Mouse (Mus musculus): ENCODE results near the gene Herc3. TPM values are rescaled to one million over a fixed set of nuclear protein-coding genes. Genes with fewer than 3 reads are reported as not detected.

The Herc3 gene
- polyA plus RNA-seq, 1 experiment = 113 TPM

DNA sequence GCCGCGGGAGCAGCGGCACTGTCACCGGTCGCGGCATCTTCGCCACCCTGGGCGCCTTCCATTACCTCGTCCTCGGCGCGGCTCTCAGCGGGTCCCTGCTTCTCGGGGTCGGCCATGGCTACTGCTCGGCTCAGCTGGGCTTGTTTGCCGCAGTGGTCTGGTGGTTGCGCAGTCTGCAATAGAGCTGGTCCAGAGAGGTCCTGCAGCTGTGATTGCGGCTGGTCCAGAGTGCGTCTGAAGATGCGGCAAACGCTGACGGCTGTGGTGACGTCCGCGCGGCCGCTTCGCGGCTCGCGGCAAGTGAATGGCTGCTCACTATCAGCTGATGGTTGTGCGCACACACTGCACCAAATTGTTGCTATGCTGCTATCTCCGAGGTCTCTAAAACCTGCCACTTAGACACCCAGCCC is 75.6 kb downstream of the Herc3 start, which contains the start of gene Nap1l5:
Gene Nap1l5 (minus strand): TSS at position 225 of the 410 bp plus-strand sequence.
- WGBS = 58% methylated on average over 34 of the region's 34 CpGs

DNA sequence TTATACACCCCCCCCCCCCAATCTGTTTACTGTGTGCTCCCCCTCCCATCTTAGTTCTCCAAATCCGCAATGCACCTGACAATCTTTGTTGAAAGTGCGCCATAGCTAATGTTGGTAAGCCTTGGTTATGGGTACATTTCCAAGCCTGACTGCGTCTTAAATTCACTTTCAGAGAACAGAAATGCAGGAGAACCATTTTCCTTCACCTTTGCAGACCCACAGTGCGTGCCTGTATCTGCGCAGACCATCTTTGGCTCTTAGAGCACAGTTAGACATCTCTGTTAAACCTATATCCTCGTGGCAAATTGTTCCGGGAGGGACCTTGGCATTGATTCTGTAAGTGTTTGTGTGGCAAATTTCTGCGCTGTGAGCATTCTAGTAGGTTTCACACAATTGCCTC is 76.1 kb downstream of the Herc3 start:
- peak overlapping the region; percentile 85 for H3K27ac ChIP-seq (ENCODE audit: insufficient read depth, low read length)
- peak in 1 of 2 experiments; percentile 61 for DNase-seq
- WGBS = 56% methylated on average over 8 of the region's 8 CpGs
- H3K4me1 ChIP-seq (ENCODE audit: control insufficient read depth, insufficient read depth, low read length) = no peaks in the 10 kb centered on the region; the same call in 1 of the 2 replicates
- H3K4me3 ChIP-seq (replicated peaks; ENCODE audit: insufficient read depth, low read depth, low read length) = peak overlapping the region; percentile 97
- TF ChIP-seq CTCF (IDR thresholded peaks at IDR 0.05; ENCODE audit: borderline replicate concordance, insufficient read depth, low read depth, low read length) = no peak
- no peak for TF ChIP-seq POLR2A (IDR thresholded peaks at IDR 0.05; ENCODE audit: borderline replicate concordance, insufficient read depth, low read length)
- H3K27me3 ChIP-seq (ENCODE audit: control insufficient read depth, insufficient read depth, low read length) = no peaks in the 10 kb centered on the region

More for the DNA sequence above, 75.6 kb downstream of the Herc3 start, which contains the start of gene Nap1l5:
- TF ChIP-seq POLR2A (IDR thresholded peaks at IDR 0.05; ENCODE audit: borderline replicate concordance, insufficient read depth, low read length) (peak; percentile 94), CTCF (IDR thresholded peaks at IDR 0.05; ENCODE audit: borderline replicate concordance, insufficient read depth, low read depth, low read length) (no peak)
- DNase-seq = peak; percentile 86 to 92
- peak within 1 kb of the TSS; percentile 85 for H3K27ac ChIP-seq (ENCODE audit: insufficient read depth, low read length)
- no peaks in the 10 kb centered on the region; the same call in 1 of the 2 replicates for H3K4me1 ChIP-seq (ENCODE audit: control insufficient read depth, insufficient read depth, low read length)
- H3K27me3 ChIP-seq (ENCODE audit: control insufficient read depth, insufficient read depth, low read length) = no peaks in the 10 kb centered on the region
- H3K4me3 ChIP-seq (replicated peaks; ENCODE audit: insufficient read depth, low read depth, low read length) = peak within 1 kb of the TSS; percentile 97

DNA sequence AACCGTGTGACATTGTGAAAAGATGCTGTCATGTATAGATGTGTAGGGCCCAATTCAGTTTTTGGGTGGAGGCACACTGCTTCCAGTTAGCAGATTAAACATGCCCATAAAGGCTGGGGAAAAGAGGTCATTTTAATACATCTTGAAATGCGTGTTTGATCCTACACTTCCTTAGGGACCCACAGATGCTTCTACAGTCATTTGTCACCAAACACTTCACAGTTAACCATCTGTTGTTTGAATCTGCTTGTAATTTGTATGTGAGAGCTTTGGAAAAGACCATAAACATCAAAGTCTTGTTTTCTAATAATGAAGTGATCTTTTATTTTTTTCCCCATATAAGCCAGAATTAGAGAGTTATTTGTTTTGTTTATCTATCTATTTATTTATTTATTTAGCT is 76.5 kb downstream of the Herc3 start:
- Histone ChIP-seq H3K4me3 (replicated peaks; ENCODE audit: insufficient read depth, low read depth, low read length) (peak overlapping the region; percentile 97), H3K27ac (ENCODE audit: insufficient read depth, low read length) (peak overlapping the region; percentile 85; the same call in 1 of the 2 replicates), H3K4me1 (ENCODE audit: control insufficient read depth, insufficient read depth, low read length) (no peaks in the 10 kb centered on the region; the same call in 1 of the 2 replicates), H3K27me3 (ENCODE audit: control insufficient read depth, insufficient read depth, low read length) (no peaks in the 10 kb centered on the region)
- 41% methylated on average over 2 of the region's 2 CpGs for WGBS
- no peak for DNase-seq
- TF ChIP-seq CTCF (IDR thresholded peaks at IDR 0.05; ENCODE audit: borderline replicate concordance, insufficient read depth, low read depth, low read length) (no peak), POLR2A (IDR thresholded peaks at IDR 0.05; ENCODE audit: borderline replicate concordance, insufficient read depth, low read length) (no peak)

DNA sequence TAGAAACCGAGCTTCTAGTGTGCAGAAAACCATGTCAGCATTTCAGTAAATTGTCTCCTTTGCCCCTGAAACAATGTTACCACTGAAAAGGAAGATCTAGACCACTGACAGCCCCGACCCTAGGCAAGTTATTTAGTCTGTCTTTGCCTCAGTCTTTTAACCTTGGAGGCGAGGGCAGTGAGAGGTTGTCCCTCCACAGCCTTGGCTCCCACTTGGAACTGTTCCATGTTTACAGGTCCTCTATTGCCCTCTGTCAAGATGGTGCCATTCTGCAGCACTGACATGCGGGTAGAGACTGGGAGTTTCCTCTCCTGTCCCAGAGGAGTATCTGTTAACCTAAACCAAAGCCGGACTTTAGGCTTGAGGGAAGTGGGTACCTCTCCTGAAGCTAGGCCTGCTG is 81.6 kb downstream of the Herc3 start:
- WGBS = 77% methylated on average over 5 of the region's 5 CpGs
- H3K4me3 ChIP-seq (replicated peaks; ENCODE audit: insufficient read depth, low read depth, low read length) = no peak overlapping the region
- TF ChIP-seq POLR2A (IDR thresholded peaks at IDR 0.05; ENCODE audit: borderline replicate concordance, insufficient read depth, low read length) (no peak), CTCF (IDR thresholded peaks at IDR 0.05; ENCODE audit: borderline replicate concordance, insufficient read depth, low read depth, low read length) (no peak)
- no peak for DNase-seq
- H3K27me3 ChIP-seq (ENCODE audit: control insufficient read depth, insufficient read depth, low read length) = no peaks in the 10 kb centered on the region
- H3K27ac ChIP-seq (ENCODE audit: insufficient read depth, low read length) = no peak overlapping the region
- no peaks in the 10 kb centered on the region; the same call in 1 of the 2 replicates for H3K4me1 ChIP-seq (ENCODE audit: control insufficient read depth, insufficient read depth, low read length)

DNA sequence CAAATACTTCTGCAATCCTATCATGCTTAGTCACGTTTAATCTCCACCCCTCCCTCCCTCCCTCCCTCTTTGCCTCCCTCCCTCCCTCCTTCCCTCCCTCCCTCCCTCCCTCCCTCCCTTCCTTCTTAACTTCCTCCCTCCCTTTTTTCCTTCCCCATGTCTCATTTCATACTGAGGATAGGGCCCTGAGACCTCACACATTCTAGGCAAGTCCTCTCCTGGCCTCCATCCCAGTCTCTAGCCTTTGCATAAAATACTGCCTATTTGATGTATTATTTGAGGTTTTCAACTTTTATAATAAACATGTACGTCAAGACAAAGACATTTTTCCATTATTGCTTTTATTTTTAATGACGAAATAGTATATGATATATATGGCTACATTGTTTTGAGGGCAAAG is 82.3 kb downstream of the Herc3 start:
- Histone ChIP-seq H3K4me3 (replicated peaks; ENCODE audit: insufficient read depth, low read depth, low read length) (no peak overlapping the region), H3K27me3 (ENCODE audit: control insufficient read depth, insufficient read depth, low read length) (no peaks in the 10 kb centered on the region), H3K27ac (ENCODE audit: insufficient read depth, low read length) (no peak overlapping the region), H3K4me1 (ENCODE audit: control insufficient read depth, insufficient read depth, low read length) (no peaks in the 10 kb centered on the region)
- DNase-seq = no peak
- WGBS = 85% methylated on average over 3 of the region's 3 CpGs
- no peak for TF ChIP-seq CTCF (IDR thresholded peaks at IDR 0.05; ENCODE audit: borderline replicate concordance, insufficient read depth, low read depth, low read length)
- no peak for TF ChIP-seq POLR2A (IDR thresholded peaks at IDR 0.05; ENCODE audit: borderline replicate concordance, insufficient read depth, low read length)

DNA sequence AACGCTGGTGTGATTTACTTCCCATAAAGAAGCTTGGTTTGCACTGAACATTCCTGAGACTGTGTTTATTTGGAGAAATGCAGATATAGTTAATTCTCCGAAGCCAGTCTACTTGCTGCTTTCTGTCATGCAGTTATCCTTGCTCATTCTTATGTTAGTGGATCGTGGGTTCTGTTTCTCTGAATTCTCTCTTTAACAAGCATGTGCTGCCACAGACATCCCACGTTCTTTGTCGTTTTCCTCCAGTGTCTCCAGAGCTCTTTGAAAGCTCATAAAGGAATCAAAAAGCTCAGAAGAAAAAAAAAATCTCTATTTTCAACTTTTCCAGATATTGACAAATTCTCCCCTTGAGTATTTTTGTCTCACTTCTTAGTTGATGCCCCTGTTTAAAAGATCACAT is 82.7 kb downstream of the Herc3 start:
- no peak for DNase-seq
- Histone ChIP-seq H3K27me3 (ENCODE audit: control insufficient read depth, insufficient read depth, low read length) (no peaks in the 10 kb centered on the region), H3K4me3 (replicated peaks; ENCODE audit: insufficient read depth, low read depth, low read length) (no peak overlapping the region), H3K4me1 (ENCODE audit: control insufficient read depth, insufficient read depth, low read length) (no peaks in the 10 kb centered on the region), H3K27ac (ENCODE audit: insufficient read depth, low read length) (no peak overlapping the region)
- TF ChIP-seq CTCF (IDR thresholded peaks at IDR 0.05; ENCODE audit: borderline replicate concordance, insufficient read depth, low read depth, low read length) (no peak), POLR2A (IDR thresholded peaks at IDR 0.05; ENCODE audit: borderline replicate concordance, insufficient read depth, low read length) (no peak)
- 79% methylated on average over 5 of the region's 5 CpGs for WGBS

DNA sequence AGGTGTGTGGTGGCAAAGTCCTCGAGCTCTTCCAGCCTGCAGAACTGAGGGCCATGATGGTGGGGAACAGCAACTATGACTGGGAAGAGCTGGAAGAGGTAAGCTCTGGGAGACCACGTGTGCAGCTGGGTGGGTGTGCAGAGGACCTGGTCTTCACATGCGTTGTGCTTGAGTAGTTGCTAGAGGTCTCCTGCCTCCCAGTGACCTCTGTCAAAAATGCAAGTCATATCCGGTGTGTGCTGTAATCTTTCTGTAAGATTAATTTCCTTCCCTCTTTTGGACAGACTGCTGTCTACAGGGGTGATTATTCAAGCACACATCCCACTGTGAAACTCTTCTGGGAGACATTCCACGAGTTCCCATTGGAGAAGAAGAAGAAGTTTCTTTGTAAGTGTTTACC is 85.2 kb downstream of the Herc3 start:
- H3K4me3 ChIP-seq (replicated peaks; ENCODE audit: insufficient read depth, low read depth, low read length) = no peak overlapping the region
- no peak overlapping the region for H3K27ac ChIP-seq (ENCODE audit: insufficient read depth, low read length)
- TF ChIP-seq POLR2A (IDR thresholded peaks at IDR 0.05; ENCODE audit: borderline replicate concordance, insufficient read depth, low read length) = no peak
- no peak for TF ChIP-seq CTCF (IDR thresholded peaks at IDR 0.05; ENCODE audit: borderline replicate concordance, insufficient read depth, low read depth, low read length)
- H3K4me1 ChIP-seq (ENCODE audit: control insufficient read depth, insufficient read depth, low read length) = no peaks in the 10 kb centered on the region
- DNase-seq = no peak
- no peaks in the 10 kb centered on the region for H3K27me3 ChIP-seq (ENCODE audit: control insufficient read depth, insufficient read depth, low read length)
- 87% methylated on average over 5 of the region's 5 CpGs for WGBS

DNA sequence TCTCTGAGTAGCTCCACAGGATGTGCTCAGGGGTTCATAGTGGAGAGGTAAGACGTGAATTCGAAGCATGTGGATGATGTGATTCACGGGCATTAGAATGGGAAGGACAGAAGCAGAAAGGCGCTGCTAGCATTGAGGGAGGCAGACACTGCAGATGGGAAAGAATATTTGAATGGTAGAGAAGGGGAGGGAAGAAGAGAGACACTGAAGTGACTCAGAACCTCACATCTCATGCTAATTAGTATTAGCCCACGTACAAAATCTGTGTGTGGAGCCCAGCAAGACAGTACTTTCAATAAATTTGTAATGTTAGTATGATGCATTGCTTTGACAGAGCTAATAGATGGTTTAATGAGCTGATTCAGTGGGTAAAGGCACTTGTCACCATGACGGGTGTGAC is 89.5 kb downstream of the Herc3 start:
- no peak overlapping the region for H3K4me3 ChIP-seq (replicated peaks; ENCODE audit: insufficient read depth, low read depth, low read length)
- no peaks in the 10 kb centered on the region for H3K4me1 ChIP-seq (ENCODE audit: control insufficient read depth, insufficient read depth, low read length)
- no peak for DNase-seq
- no peak overlapping the region for H3K27ac ChIP-seq (ENCODE audit: insufficient read depth, low read length)
- TF ChIP-seq CTCF (IDR thresholded peaks at IDR 0.05; ENCODE audit: borderline replicate concordance, insufficient read depth, low read depth, low read length) (no peak), POLR2A (IDR thresholded peaks at IDR 0.05; ENCODE audit: borderline replicate concordance, insufficient read depth, low read length) (no peak)
- no peaks in the 10 kb centered on the region for H3K27me3 ChIP-seq (ENCODE audit: control insufficient read depth, insufficient read depth, low read length)
- 83% methylated on average over 6 of the region's 6 CpGs for WGBS
